10 mouse cellular contexts compared by ENCODE assay signal in the genomic region with DNA sequence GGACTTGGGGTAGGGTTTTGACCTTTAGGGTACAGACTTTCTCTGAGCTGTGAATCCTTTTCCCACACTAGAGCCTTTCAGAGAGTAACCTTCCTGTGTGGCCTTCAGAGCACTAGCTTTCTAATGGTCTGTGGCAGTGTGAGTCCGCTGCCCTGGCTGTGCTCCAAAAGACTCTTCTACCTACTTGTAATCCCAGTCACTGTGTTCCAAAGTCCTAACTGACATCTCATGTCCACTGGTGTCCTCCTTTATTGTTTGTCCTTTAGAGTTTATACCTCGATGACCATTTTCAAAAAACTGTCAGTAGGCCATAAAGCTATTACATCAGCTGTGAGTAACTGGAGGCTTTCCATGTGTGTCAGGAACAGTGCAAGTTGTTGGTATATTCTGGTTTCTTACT. TPM values are rescaled to one million over a fixed set of nuclear protein-coding genes. Genes with fewer than 3 reads are reported as not detected.
A peak's percentile ranks its signal among the peaks of the same experiment; 100 is the strongest.
DNase-seq lines count a peak whose midpoint lies in the region; ATAC-seq and TF ChIP-seq lines count a peak whose summit lies in the region.
"Had no signal": no experiment of that assay in that cellular context is flagged by ENCODE, and none has a peak within 500 bp of the region (broad histone marks: within the 10 kb centered on the region; RNA-seq: fewer than 3 reads in every experiment).

No protein-coding gene starts in this region.

- H3K9me3 ChIP-seq in liver, embryonic 11.5 days (ENCODE audit: control insufficient read depth, low read length), result no peaks in the 10 kb centered on the region
- H3K9me3 ChIP-seq: limb, embryonic 12.5 days; midbrain, embryonic 15.5 days had no signal

- H3K4me2 ChIP-seq in liver, embryonic 11.5 days, result no peak overlapping the region
- H3K4me2 ChIP-seq: limb, embryonic 12.5 days; midbrain, embryonic 15.5 days had no signal

- no peak for TF ChIP-seq POLR2A in liver, adult 2 months (IDR thresholded peaks at IDR 0.05; ENCODE audit: extremely low read depth, insufficient read depth, low read length)

- DNase-seq in cerebellum, adult 8-10 months, result peak; percentile 28
- peak; percentile 68 for DNase-seq in liver, adult 2 months (ENCODE audit: extremely low read depth, low read depth, low spot score)
- DNase-seq in liver, embryonic 11.5 days (ENCODE audit: low spot score), result no peak
- peak; percentile 43 for DNase-seq in cerebellum, adult 9-11 months
- DNase-seq in kidney, postnatal 25 days, result peak; percentile 79 to 80
- no peak for DNase-seq in spleen, postnatal 14 days (ENCODE audit: low spot score in 2 of 2)
- no peak for DNase-seq in testis, postnatal 10 days (ENCODE audit: low spot score)

- no peak for ATAC-seq in cerebellum, adult (ENCODE audit: insufficient number of reproducible peaks, low FRiP score, low TSS enrichment)
- ATAC-seq in liver, embryonic 11.5 days (replicated peaks; ENCODE audit: low FRiP score), result no peak
- ATAC-seq: midbrain, embryonic 15.5 days had no signal

- H3K4me3 ChIP-seq in liver, adult 2 months (ENCODE audit: insufficient read depth, low read depth, low read length), result no peak overlapping the region
- no peak overlapping the region for H3K4me3 ChIP-seq in liver, embryonic 11.5 days (ENCODE audit: low read depth, low read length)
- H3K4me3 ChIP-seq: limb, embryonic 12.5 days; midbrain, embryonic 15.5 days had no signal

- H3K4me1 ChIP-seq in liver, adult 2 months (ENCODE audit: control insufficient read depth, insufficient read depth, low read length), result peaks cover 5% of the 10 kb centered on the region
- H3K4me1 ChIP-seq in liver, embryonic 11.5 days (replicated peaks; ENCODE audit: control insufficient read depth, insufficient read depth, low read length), result peaks cover 9% of the 10 kb centered on the region

- H3K27me3 ChIP-seq in liver, adult 2 months (ENCODE audit: control insufficient read depth, insufficient read depth, low read length), result no peaks in the 10 kb centered on the region
- H3K27me3 ChIP-seq in liver, embryonic 11.5 days (replicated peaks; ENCODE audit: control insufficient read depth, insufficient read depth, low read length), result no peaks in the 10 kb centered on the region
- H3K27me3 ChIP-seq: limb, embryonic 12.5 days; midbrain, embryonic 15.5 days had no signal

- no peak overlapping the region for H3K9ac ChIP-seq in liver, adult 2 months (ENCODE audit: low read depth, low read length)
- no peak overlapping the region for H3K9ac ChIP-seq in liver, embryonic 11.5 days (ENCODE audit: low read depth, low read length)
- H3K9ac ChIP-seq: limb, embryonic 12.5 days; midbrain, embryonic 15.5 days had no signal

- WGBS in liver, adult 2 months, result 34% methylated on average over 2 of the region's 2 CpGs
- 91% methylated on average over 2 of the region's 2 CpGs for WGBS in liver, embryonic 11.5 days

- H3K79me2 ChIP-seq in liver, adult 2 months (ENCODE audit: control insufficient read depth, insufficient read depth, low read length), result peaks cover 21% of the 10 kb centered on the region

- TF ChIP-seq CTCF in liver, adult 2 months (IDR thresholded peaks at IDR 0.05; ENCODE audit: low read depth, low read length), result no peak

- peaks cover 8% of the 10 kb centered on the region for H3K36me3 ChIP-seq in liver, adult 2 months (ENCODE audit: control insufficient read depth, insufficient read depth, low read length)
- 0 out of 2 replicates have a peak, but pooled peaks cover 4% of the 10 kb centered on the region for H3K36me3 ChIP-seq in liver, embryonic 11.5 days (ENCODE audit: control insufficient read depth, insufficient read depth, low read length)

- peak overlapping the region; percentile 35 for H3K27ac ChIP-seq in liver, adult 2 months (replicated peaks; ENCODE audit: insufficient read depth, low read depth, low read length)
- no peak overlapping the region for H3K27ac ChIP-seq in liver, embryonic 11.5 days (ENCODE audit: low read depth, low read length)
- H3K27ac ChIP-seq: limb, embryonic 12.5 days; midbrain, embryonic 15.5 days had no signal

RNA-seq across cellular contexts. Expression of a gene that starts 44.0 kb away (rescaled TPM):
- total RNA-seq in liver, adult 2 months (2014; rRNA removed), result 29.0 and 32.6 TPM in 2 replicates
- 36.7 and 58.4 TPM in 2 replicates for polyA plus RNA-seq in liver, adult 2 months (2012; rRNA removed)
- 44.9 and 46.7 TPM in 2 replicates for polyA plus RNA-seq in liver, embryonic 11.5 days (2014; fragmentation: Nextera tagmentation; extraction: Ambion mirVana)

Comparison
In these comparisons a context has a peak if more than half of its experiments do, and no peak if none do; other contexts are left out.
1. DNase-seq: peak in cerebellum, adult 8-10 months (single experiment), liver, adult 2 months (single experiment), cerebellum, adult 9-11 months (single experiment) and kidney, postnatal 25 days (2 of 2); none in liver, embryonic 11.5 days (single experiment), spleen, postnatal 14 days (0 of 2) and testis, postnatal 10 days (single experiment).